Mouse (Mus musculus) urinary bladder, adult 18-20 months (tissue): ENCODE measurements around the gene Dcps.

Experiments
- DNase-seq, 2 experiments: peaks; one replicate each; pipeline ENCODE4 v3.0.0; 2022; ENCODE audit warnings: low spot score in 2 of 2, mixed read lengths in 2 of 2

Dcps gene

DNA sequence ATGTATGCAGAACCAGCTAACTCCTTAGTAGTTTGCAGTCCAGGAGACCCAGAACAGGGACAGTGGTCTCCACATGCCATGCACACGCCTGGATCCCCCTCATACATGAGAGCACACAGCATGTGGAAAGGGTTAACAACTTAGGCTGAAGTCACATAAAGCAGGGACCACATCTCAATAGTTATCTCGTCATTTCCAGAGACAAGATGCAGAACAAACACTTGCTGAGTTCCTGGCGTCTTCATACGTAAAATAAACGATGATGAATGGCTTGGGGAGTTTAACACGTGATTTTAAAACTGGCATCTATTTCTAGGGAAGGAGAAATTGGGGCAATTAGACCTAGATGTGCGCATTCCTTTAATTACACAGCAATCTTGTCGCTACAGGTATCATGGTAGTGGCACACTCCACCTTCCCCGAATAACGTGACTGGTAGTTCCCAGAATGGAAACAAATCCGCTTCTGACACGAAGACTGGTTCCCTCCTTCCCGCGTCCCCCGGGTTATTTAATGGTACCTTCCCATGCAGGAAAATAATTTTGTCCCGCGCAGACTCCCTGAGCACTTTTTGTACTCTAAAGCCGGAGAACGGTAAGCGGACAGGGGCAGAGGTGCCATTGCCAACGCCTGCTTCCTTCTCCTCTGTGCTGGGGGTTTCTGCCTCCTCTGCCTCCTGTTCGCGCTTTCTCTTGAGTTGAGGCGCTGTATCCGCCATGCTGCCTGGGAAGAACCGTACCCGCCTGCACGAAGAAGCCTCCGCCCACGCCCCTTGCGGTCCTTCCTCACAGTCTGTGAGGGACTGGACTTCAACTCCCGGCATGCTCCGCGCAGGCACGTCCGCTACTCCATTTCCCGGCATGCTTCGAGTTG lies at the start of gene Dcps:
Dcps (minus strand) TSS at position 811 of the 873 bp plus-strand sequence.
- DNase-seq, result peak; percentile 87 to 94

DNA sequence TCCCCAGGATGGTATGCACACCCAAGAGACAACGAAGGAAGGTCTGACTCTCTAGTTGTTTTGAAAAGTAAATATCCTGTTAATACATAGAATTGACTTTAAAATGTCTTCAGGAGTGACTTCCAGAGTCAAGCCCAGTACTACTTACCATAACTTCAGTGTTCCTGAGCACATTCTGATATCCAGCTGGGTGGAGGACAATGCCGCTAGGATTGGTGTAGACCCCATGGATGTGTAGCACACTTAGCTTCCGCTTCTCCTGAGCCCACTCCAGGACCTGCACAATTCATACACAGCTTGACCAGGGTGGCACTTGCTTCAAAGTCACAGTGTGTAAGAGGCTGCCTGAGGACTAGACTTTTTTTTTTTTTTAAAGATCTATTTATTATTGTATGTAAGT lies 47.6 kb upstream of the Dcps start:
- DNase-seq, result no peak

DNA sequence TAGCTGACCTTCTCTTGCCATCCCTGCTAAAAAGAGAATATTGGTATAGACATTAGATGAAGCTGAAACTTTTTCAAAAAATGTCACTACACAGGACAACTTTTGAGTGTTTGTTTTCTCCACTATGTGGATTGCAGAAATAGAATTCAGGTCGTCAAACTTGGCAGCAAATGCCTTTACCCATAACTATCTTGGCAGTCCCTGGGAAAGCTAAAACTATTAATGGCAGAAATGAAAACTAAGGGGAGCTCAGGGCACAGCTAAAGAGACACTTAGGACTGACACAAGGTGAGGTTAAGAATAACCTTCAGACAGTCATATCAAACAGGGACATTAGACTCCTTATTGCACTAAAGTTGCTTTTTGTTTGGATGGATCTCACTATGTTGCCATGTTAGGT lies 42.1 kb upstream of the Dcps start:
- no peak for DNase-seq

GRCm38 (mm10) chr9:35211573-35212511 lies 36.0 kb upstream of the Dcps start:
- DNase-seq, result no peak

- DNase-seq, result peak; percentile 93 to 99
Observed at GRCm38 (mm10) chr9:35210542-35211474, 34.9 kb upstream of the Dcps start, which contains the start of gene Foxred1. Foxred1 (minus strand) TSS chr9:35211055.

GRCm38 (mm10) chr9:35204421-35204820 lies 28.6 kb upstream of the Dcps start:
- DNase-seq, result no peak

- DNase-seq, result no peak
Observed at GRCm38 (mm10) chr9:35203536-35203935, 27.7 kb upstream of the Dcps start.

DNA sequence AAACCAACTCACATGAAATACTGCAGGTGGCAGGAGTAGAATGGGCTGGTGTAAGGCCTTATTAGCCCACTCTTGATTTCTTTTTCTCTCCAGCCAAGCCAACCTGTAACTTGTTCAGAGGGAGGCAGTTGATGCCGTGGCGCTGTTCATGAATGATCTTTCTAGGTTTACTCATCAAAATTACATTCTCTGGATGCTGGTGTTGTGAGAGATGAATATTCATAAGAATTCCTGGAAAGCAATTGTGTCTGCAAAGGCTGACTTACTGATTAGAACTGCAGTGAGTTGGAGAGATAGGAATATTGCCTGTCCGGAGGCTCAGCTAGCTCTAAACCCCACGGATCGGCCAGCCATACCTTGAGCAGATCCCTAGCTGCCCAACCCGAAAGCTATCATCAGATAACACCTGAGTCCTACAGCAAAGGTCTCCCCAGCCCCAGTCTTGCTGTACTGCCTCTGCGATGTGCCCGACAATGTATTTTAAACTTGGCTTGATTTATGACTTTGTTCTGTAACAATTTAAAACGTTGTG lies 24.7 kb upstream of the Dcps start:
- no peak for DNase-seq

- peak; percentile 88 to 91 for DNase-seq
Observed at GRCm38 (mm10) chr9:35199772-35200471, 24.1 kb upstream of the Dcps start, which contains the start of the genes Srpr and Tirap. Srpr (plus strand) TSS chr9:35200175. Tirap (minus strand) TSS chr9:35200291.

DNA sequence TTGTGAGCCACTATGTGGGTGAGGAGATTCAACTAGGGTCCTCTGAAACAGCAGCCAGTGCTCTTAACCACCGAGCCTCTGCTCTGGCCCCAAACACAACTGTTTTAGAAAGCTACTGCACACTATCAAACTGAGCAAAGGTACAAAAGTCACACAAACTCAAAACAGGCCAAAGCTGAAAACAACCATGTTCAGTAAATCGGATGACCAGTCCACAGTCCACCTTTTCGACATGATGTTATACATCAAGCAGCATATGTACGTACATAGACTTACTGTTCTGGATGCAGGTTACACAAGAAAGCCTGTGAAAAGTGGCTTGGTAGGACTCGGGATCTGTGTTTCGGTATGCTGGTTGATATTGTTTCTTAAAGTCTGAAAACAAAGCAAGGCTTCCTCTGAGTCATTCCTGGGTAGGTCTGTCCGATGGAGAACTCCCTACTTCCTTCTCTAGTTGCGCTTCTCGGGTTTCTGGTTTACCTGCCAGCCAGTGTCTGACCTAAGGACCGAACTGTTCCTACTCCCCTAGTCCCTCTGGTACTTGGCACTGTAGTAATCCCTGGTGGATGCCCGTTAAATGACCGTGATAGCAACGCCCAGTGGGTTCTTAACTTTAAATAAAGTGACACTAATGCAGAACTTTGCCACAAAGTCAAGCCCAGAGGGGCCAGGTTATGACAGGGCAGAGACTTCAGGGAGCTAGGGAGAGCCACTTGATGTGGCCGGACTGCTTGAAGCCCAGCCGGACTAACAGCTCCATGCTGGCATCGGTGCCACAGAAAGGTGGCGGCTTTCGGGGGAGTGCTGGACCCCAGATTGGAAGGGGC lies 23.3 kb upstream of the Dcps start:
- DNase-seq, result no peak

GRCm38 (mm10) chr9:35198351-35198750 lies 22.5 kb upstream of the Dcps start:
- no peak for DNase-seq

- no peak for DNase-seq
Observed at GRCm38 (mm10) chr9:35197625-35198024, 21.8 kb upstream of the Dcps start.

DNA sequence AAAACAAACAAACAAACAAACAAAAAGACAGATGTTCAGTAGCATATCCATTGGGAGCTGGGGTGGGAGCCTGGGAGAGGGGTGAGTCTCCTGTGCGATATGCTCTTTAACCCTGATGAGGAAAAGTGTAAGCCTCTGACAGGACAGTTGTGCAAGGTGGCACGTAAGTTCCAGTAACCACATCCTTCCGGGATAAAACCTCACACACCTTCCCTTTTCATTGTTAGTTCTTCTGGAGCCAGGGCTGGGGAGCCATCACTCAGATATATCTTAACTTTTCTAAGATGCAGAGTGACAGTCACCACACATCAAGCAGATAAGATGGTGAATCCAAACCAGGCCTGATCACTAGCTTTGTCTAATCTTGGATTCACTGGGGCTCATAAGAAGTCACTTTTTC lies 18.2 kb upstream of the Dcps start:
- no peak for DNase-seq

DNA sequence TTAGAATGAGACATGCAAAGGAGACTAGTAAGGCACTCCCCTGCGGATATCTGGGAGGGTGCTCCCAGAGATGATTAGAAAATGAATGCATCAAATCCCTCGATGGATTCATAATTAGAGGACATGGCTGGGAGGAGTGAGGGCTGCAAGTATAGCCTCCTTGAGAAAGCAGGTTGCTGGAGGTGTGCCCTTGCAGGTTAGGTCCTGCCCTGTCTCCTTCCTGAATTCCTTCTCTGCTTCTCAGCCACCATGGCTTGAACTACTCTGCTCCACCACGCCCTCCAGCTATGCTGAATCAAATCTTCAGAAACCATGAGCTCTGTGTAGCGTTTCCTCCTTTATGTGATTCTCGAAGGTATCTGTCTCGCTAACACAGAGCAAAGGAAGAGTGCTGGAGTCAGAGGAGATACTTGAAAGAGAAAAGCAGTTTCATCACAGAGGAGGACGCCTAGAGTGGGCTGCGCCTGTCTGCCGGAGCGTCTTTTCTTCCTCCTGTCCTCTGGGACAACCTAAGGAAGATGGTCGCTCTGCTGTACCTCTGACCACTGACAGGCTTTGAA lies 17.2 kb upstream of the Dcps start:
- DNase-seq, result no peak

DNA sequence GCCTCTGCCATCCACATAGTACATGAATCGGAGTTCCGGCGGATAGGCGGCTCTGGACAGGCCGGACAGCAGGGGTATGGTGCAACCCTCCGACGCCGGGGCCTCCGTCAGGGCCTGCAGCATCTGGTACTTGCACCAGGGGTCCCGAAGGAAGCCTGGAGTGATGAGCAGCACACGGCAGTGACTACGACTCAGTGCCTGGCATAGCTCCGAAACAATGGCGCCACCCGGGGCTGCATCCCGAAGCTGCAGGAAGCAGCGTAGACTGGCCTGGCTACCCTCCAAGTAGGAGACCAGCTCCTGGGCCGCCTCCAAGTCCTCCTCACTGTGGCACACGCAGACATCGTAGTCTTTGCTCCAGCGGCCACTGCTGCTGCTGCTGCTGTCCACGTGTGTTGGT lies 12.8 kb upstream of the Dcps start:
- DNase-seq, result no peak

GRCm38 (mm10) chr9:35187351-35187903 lies 11.6 kb upstream of the Dcps start:
- DNase-seq, result no peak

DNA sequence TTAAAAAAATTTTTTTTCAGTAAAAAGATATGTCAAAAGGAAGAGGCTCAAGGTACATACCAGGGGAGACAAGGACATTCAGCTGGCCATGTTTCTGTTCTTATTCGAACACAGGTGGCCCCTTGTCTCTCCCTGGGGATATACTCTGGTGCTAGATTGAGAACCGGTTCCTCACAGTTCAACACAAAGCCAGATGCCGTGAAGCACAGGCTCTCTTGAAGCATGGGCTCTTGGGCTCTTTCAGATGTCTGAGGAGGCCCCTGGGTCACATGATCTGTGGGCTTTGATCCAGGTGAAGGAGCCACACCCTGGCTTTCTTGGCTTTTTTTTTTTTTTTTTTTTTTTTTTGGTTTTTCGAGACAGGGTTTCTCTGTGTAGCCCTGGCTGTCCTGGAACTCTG lies 10.6 kb upstream of the Dcps start:
- no peak for DNase-seq

DNA sequence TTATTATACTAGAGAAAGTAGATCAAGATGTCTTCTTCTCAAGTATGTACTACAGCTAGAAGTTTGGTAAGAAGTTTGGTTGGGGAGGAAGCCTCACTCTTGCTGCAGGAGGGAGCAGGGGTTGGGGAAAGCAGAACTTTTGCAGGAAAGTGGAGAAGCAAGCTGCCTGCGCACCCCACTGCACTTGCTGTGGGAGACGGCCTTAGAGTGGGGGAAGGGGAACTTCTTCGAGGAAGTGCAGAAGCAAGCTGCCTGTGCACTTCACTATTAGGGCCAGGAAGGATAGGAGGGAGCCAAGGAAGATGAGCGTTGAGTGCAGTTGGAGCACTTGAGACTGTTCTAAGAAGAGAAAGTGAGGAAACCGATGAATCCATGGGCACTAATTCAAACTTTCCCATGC lies 7.5 kb upstream of the Dcps start:
- DNase-seq, result no peak

- DNase-seq, result no peak
Observed at GRCm38 (mm10) chr9:35182832-35183231, 7.0 kb upstream of the Dcps start.
